Mouse (Mus musculus) ovary, postnatal 14 days (tissue): ENCODE measurements around the gene Kcnma1.

ENCODE experiments used
- DNase-seq: peaks from one replicate; pipeline ENCODE4 v3.0.0; 2022; ENCODE audit warnings: low spot score

The Kcnma1 gene

DNA sequence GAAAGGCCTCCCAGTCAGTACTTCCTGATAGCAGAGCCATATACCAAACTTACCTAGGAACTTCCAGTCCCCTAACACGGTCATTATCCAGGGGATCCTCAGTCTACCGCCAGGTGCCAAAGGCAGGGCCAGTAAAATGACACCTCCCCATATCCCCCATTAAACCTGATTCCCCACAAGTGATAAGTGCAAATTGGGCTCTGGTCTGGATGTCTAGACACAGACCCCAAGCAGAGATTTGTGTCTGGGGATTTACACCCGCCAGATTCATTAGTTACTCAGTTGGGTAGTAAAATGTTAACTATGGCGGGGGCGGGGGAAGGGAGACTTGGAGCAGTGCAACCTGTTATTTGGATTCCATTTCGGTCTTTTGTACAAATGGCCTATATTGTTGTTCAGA lies 562.6 kb downstream of the Kcnma1 start:
- DNase-seq, result no peak

- DNase-seq, result no peak
Measured at GRCm38 (mm10) chr14:23437467-23437866, 576.8 kb downstream of the Kcnma1 start.

GRCm38 (mm10) chr14:23435861-23436260 lies 578.4 kb downstream of the Kcnma1 start:
- DNase-seq, result no peak

DNA sequence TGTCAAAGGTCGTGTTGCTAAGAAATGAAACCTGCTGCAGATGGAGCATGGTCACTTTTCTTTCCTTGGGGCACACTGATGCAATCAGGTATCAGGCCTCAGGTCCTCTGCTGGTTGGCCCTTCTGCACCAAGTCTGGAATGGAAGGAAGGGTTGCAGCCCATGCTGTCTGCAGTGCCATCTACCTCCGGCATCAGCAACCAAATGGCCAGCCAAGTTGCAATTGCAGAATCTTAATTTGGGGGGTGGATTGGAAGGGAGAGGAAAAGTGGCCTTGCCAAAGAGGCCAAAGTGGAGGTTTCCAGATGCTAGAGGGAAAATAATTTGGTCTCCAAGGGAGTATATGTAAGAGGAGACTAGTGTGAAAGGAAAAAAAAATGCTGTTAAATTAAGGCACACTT lies 584.3 kb downstream of the Kcnma1 start:
- DNase-seq, result no peak

- DNase-seq, result peak; percentile 18
Measured at GRCm38 (mm10) chr14:23429043-23429442, 585.2 kb downstream of the Kcnma1 start.

DNA sequence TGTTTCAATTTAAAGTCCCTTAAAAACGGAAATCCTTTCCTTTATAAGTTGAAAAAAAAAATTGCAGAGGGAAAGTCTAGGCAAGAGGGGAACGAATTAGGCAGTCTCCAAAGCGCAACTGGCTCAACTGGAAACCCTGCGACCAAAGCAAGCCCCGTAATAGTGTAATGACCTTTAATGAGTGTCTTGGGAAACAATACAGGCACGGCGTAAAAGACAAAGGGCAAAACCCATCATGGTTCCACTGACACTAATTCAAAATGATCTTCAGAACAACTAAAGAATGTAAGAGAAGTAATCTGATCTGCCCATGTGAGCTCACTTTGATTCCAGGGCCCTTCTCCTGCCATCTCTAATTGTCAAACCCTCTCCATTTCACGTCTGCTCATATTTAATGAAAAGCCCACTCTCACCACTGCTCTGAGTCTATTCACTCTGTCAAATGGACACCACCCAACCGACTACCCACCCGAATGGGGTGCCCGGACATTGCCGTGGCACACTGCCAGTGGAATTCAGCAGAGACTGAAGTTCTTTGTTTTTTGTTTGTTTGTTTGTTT lies 591.7 kb downstream of the Kcnma1 start:
- DNase-seq, result no peak

DNA sequence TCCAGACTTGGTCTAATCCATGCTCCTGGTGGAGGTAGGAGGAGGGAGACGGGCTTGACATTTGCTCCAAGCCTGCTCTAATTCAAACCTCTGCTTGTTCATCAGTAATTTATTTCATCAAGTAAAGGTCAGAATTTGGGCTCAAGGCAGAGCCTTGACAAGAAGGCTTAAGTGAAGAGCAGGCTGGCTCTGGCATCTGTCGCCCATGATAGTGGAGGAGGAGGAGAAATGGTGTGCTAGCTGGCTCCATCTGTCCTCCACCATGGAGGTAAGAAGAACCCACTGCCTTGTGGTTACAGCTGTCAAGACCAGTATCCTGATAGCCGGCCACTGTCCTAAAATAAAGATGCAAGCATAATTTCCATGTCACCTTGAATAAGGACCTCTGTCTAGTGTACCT lies 595.3 kb downstream of the Kcnma1 start:
- DNase-seq, result no peak

- no peak for DNase-seq
Measured at GRCm38 (mm10) chr14:23407051-23407450, 607.2 kb downstream of the Kcnma1 start.

- DNase-seq, result peak; percentile 52
Measured at GRCm38 (mm10) chr14:23400777-23401469, 613.4 kb downstream of the Kcnma1 start.

GRCm38 (mm10) chr14:23397642-23398041 lies 616.6 kb downstream of the Kcnma1 start:
- DNase-seq, result no peak

DNA sequence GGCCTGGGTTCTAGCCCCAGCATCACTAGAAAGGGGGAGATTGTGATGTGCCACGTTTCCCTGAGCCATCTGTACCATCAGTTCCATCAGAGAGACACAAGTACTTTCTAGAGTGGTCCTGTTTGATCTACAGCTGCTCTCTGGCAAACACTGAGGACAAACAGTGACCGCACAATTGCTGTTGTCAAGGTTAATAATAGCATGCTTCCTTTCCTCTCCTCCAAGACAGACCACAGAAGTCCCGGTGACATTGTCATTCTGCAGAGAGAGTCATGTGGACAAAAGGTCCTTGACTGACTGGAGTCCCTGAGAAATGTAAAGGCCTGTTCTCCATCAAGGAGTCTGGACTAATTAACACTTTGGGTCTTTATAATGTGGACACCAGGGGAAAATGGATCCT lies 622.7 kb downstream of the Kcnma1 start:
- no peak for DNase-seq

GRCm38 (mm10) chr14:23390768-23391167 lies 623.5 kb downstream of the Kcnma1 start:
- no peak for DNase-seq

GRCm38 (mm10) chr14:23390161-23390560 lies 624.1 kb downstream of the Kcnma1 start:
- DNase-seq, result no peak

DNA sequence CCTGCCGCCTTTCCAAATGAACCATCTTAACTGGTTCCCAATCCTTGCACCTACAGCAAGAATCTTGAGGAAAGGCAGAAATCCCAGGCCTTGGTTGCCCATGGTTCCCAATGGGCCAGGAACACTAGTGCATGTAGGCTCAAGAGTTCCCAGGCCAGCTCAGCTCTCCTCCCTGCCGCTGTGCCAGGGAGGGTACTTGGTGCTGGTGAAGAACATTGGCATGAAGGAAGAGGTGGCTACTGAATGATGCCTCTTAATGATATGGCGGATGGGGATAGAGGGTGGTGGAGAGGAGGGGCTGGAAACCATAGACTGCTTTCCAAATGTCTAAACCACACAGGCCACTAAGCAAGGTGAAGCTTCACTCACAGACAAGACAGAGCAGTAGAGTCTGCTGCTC lies 627.5 kb downstream of the Kcnma1 start:
- no peak for DNase-seq

GRCm38 (mm10) chr14:23385776-23386608 lies 628.3 kb downstream of the Kcnma1 start:
- DNase-seq, result no peak

- DNase-seq, result no peak
Measured at GRCm38 (mm10) chr14:23378351-23379087, 635.8 kb downstream of the Kcnma1 start.

DNA sequence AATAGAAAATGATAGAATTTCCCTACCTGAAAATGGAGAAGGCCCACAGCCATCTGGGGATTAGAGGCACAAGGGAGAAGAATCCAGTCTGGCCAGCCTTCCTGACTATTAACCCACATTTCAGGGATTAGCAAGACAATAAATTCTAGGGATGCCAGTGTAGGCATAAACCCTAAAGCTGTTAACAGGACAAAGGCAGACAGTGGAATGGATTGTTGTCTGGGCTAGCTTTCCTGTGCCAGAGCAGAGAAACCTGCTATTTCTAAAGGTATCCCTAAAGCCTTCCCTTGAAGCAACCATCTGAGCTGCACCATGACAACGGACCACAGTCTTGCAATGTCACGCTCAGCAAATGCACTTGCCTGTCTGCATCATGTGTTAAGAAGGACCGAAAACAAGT lies 642.3 kb downstream of the Kcnma1 start:
- no peak for DNase-seq

- no peak for DNase-seq
Measured at GRCm38 (mm10) chr14:23360491-23360995, 653.7 kb downstream of the Kcnma1 start.

GRCm38 (mm10) chr14:23358776-23359175 lies 655.5 kb downstream of the Kcnma1 start:
- no peak for DNase-seq

GRCm38 (mm10) chr14:23357529-23358278 lies 656.6 kb downstream of the Kcnma1 start:
- no peak for DNase-seq

GRCm38 (mm10) chr14:23326786-23327185 lies 687.5 kb downstream of the Kcnma1 start:
- DNase-seq, result no peak
